Mouse (Mus musculus): ENCODE data around the gene Wwox. TPM values are rescaled to one million over a fixed set of nuclear protein-coding genes. Genes with fewer than 3 reads are reported as not detected.

The Wwox gene
- polyA plus RNA-seq, 2 experiments: 2.5 to 2.6 TPM

DNA sequence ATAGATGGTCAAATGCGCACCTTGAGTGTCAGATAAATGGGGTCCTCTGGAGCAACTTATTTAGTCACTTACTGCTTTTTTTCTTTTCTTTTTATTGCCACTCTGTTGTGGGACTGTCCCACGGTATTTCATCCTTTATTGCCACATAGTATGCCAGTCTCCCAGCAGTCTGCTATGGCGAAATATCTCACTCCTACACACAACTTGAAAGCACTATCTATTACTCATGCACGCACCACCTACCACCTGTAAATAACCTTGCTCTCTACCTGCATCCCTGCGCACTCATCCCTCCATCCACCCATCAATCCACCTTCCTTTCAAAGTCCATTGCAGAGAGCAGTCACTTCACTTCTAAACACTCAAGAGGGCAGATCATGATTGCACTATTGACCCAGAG, 687.2 kb downstream of the Wwox start:
- H3K36me3 ChIP-seq (replicated peaks; ENCODE audit: control insufficient read depth, insufficient read depth, low read depth): no peaks in the 10 kb centered on the region
- no peak for ATAC-seq (ENCODE audit: insufficient read depth)
- H3K4me2 ChIP-seq (ENCODE audit: low read depth): no peak overlapping the region
- H3K27me3 ChIP-seq (ENCODE audit: control insufficient read depth, insufficient read depth, low read length): no peaks in the 10 kb centered on the region
- H3K9me3 ChIP-seq (ENCODE audit: control insufficient read depth, low read length): no peaks in the 10 kb centered on the region
- H3K9ac ChIP-seq (replicated peaks): no peak overlapping the region
- no peak overlapping the region for H3K27ac ChIP-seq
- no peaks in the 10 kb centered on the region for H3K4me1 ChIP-seq (replicated peaks; ENCODE audit: control insufficient read depth in 2 of 2, insufficient read depth in 2 of 2, low read length in 1 of 2)
- no peak overlapping the region for H3K4me3 ChIP-seq (ENCODE audit: insufficient read depth in 1 of 2, low read depth in 2 of 2, low read length in 2 of 2)
- TF ChIP-seq EP300 (IDR thresholded peaks at IDR 0.05; ENCODE audit: low read depth) (no peak), CTCF (IDR thresholded peaks at IDR 0.05; ENCODE audit: low read depth) (no peak)
- no peak for DNase-seq (ENCODE audit: low read depth in 3 of 3, low spot score in 3 of 3)
- WGBS (ENCODE audit: insufficient replicate concordance): 60% methylated on average over 5 of the region's 5 CpGs

GRCm38 (mm10) chr8:115129307-115129706, 689.9 kb downstream of the Wwox start:
- ATAC-seq (ENCODE audit: insufficient read depth) (no peak), DNase-seq (ENCODE audit: low read depth in 3 of 3, low spot score in 3 of 3) (no peak)
- Histone ChIP-seq H3K36me3 (replicated peaks; ENCODE audit: control insufficient read depth, insufficient read depth, low read depth) (no peaks in the 10 kb centered on the region), H3K4me2 (ENCODE audit: low read depth) (no peak overlapping the region), H3K27me3 (ENCODE audit: control insufficient read depth, insufficient read depth, low read length) (no peaks in the 10 kb centered on the region), H3K9ac (replicated peaks) (no peak overlapping the region), H3K27ac (no peak overlapping the region), H3K4me1 (replicated peaks; ENCODE audit: control insufficient read depth in 2 of 2, insufficient read depth in 2 of 2, low read length in 1 of 2) (no peaks in the 10 kb centered on the region), H3K4me3 (ENCODE audit: insufficient read depth in 1 of 2, low read depth in 2 of 2, low read length in 2 of 2) (no peak overlapping the region), H3K9me3 (ENCODE audit: control insufficient read depth, low read length) (no peaks in the 10 kb centered on the region)
- TF ChIP-seq EP300 (IDR thresholded peaks at IDR 0.05; ENCODE audit: low read depth) (no peak), CTCF (IDR thresholded peaks at IDR 0.05; ENCODE audit: low read depth) (no peak)
- 74% methylated on average over 4 of the region's 4 CpGs for WGBS (ENCODE audit: insufficient replicate concordance)

GRCm38 (mm10) chr8:115133119-115133518, 693.7 kb downstream of the Wwox start:
- H3K4me3 ChIP-seq (ENCODE audit: insufficient read depth in 1 of 2, low read depth in 2 of 2, low read length in 2 of 2): no peak overlapping the region
- no peak overlapping the region for H3K4me2 ChIP-seq (ENCODE audit: low read depth)
- ATAC-seq (ENCODE audit: insufficient read depth): no peak
- 38% methylated on average over 17 of the region's 17 CpGs for whole genome bisulfite sequencing (ENCODE audit: insufficient replicate concordance)
- DNase-seq (ENCODE audit: low read depth in 3 of 3, low spot score in 3 of 3): no peak
- no peaks in the 10 kb centered on the region for H3K9me3 ChIP-seq (ENCODE audit: control insufficient read depth, low read length)
- H3K27me3 ChIP-seq (ENCODE audit: control insufficient read depth, insufficient read depth, low read length): no peaks in the 10 kb centered on the region
- no peaks in the 10 kb centered on the region for H3K4me1 ChIP-seq (replicated peaks; ENCODE audit: control insufficient read depth in 2 of 2, insufficient read depth in 2 of 2, low read length in 1 of 2)
- no peak overlapping the region for H3K9ac ChIP-seq (replicated peaks)
- H3K36me3 ChIP-seq (replicated peaks; ENCODE audit: control insufficient read depth, insufficient read depth, low read depth): no peaks in the 10 kb centered on the region
- H3K27ac ChIP-seq: no peak overlapping the region
- TF ChIP-seq EP300 (IDR thresholded peaks at IDR 0.05; ENCODE audit: low read depth): no peak
- TF ChIP-seq CTCF (IDR thresholded peaks at IDR 0.05; ENCODE audit: low read depth): no peak

DNA sequence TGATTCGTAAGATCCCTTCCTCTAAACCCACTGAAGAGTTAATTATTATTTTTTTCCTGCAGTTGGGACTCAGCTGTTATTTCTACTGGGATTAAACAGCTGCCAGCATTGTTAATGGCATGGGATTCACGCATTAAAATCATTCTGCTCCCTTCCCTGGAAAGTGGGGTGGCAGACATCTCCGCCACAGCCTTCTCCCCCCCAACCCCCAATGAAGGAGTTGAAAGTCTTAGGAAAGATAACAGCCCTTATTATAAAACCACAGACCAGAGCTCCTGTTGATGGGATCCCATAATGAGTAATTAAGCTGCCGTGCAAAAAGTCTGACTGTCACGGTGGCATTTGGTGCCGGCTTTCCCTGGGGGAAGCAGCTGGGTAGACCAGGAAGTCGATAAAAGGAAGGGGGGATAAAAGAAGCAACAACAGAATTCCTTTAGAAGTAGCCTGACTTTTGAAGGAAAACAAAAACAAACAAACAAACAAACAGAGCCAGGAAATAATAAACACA, 694.3 kb downstream of the Wwox start:
- no peaks in the 10 kb centered on the region for H3K4me1 ChIP-seq (replicated peaks; ENCODE audit: control insufficient read depth in 2 of 2, insufficient read depth in 2 of 2, low read length in 1 of 2)
- WGBS (ENCODE audit: insufficient replicate concordance): 45% methylated on average over 7 of the region's 7 CpGs
- TF ChIP-seq CTCF (IDR thresholded peaks at IDR 0.05; ENCODE audit: low read depth) (no peak), EP300 (IDR thresholded peaks at IDR 0.05; ENCODE audit: low read depth) (no peak)

DNA sequence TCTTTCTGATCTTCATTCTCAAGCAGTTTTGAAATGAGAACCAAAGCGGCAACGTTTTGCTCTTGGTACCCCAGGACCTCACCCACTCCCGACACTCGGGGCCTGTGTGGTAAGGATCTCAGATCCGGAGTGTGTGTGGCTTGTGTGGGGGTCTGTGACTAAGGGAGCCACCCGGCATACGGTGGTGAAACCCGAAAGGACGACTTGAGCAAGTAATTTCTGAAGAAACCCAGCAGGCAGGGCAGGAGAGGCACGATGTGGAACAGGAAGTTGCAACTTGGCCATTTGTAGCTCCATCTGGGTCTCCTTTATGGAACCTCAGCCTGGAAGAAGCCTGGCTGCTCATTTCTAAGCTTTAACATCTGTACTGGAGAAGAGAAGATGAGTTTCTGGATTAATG, 697.4 kb downstream of the Wwox start:
- no peak for DNase-seq (ENCODE audit: low read depth in 3 of 3, low spot score in 3 of 3)
- 66% methylated on average over 10 of the region's 10 CpGs for WGBS (ENCODE audit: insufficient replicate concordance)
- Histone ChIP-seq H3K9ac (replicated peaks) (no peak overlapping the region), H3K27me3 (ENCODE audit: control insufficient read depth, insufficient read depth, low read length) (no peaks in the 10 kb centered on the region), H3K36me3 (replicated peaks; ENCODE audit: control insufficient read depth, insufficient read depth, low read depth) (no peaks in the 10 kb centered on the region), H3K4me1 (replicated peaks; ENCODE audit: control insufficient read depth in 2 of 2, insufficient read depth in 2 of 2, low read length in 1 of 2) (no peaks in the 10 kb centered on the region), H3K9me3 (ENCODE audit: control insufficient read depth, low read length) (no peaks in the 10 kb centered on the region), H3K27ac (no peak overlapping the region), H3K4me3 (ENCODE audit: insufficient read depth in 1 of 2, low read depth in 2 of 2, low read length in 2 of 2) (no peak overlapping the region), H3K4me2 (ENCODE audit: low read depth) (no peak overlapping the region)
- ATAC-seq (ENCODE audit: insufficient read depth): no peak
- TF ChIP-seq CTCF (IDR thresholded peaks at IDR 0.05; ENCODE audit: low read depth) (no peak), EP300 (IDR thresholded peaks at IDR 0.05; ENCODE audit: low read depth) (no peak)

More for the DNA sequence above, 694.3 kb downstream of the Wwox start:
- H3K4me2 ChIP-seq (ENCODE audit: low read depth): no peak overlapping the region
- H3K9ac ChIP-seq (replicated peaks): no peak overlapping the region
- no peak overlapping the region for H3K4me3 ChIP-seq (ENCODE audit: insufficient read depth in 1 of 2, low read depth in 2 of 2, low read length in 2 of 2)
- H3K27ac ChIP-seq: no peak overlapping the region
- H3K27me3 ChIP-seq (ENCODE audit: control insufficient read depth, insufficient read depth, low read length): no peaks in the 10 kb centered on the region
- H3K9me3 ChIP-seq (ENCODE audit: control insufficient read depth, low read length): no peaks in the 10 kb centered on the region
- no peak for DNase-seq (ENCODE audit: low read depth in 3 of 3, low spot score in 3 of 3)
- no peaks in the 10 kb centered on the region for H3K36me3 ChIP-seq (replicated peaks; ENCODE audit: control insufficient read depth, insufficient read depth, low read depth)
- no peak for ATAC-seq (ENCODE audit: insufficient read depth)

Measured in liver, embryonic 14.5 days (tissue).